Mouse (Mus musculus) hindbrain, embryonic 11.5 days (tissue): Measurements from ENCODE around the gene Tenm2. TPM values are rescaled to one million over a fixed set of nuclear protein-coding genes. Genes with fewer than 3 reads are reported as not detected.

Experiments
- ATAC-seq: fragments of 200-750 bp; cut with Nextera tagmentation; 2 replicates; pipeline ENCODE4 v1.8.0; 2017; ENCODE audit warnings: mild to moderate bottlenecking, moderate TSS enrichment, moderate library complexity; ENCODE audit not compliant: low FRiP score
- DNase-seq: peaks from one replicate; pipeline ENCODE4 v3.0.0-alpha.2; 2015; ENCODE audit warnings: low spot score
- H3K27ac ChIP-seq: fragments of 300-500 bp; sonication (generic); 2 replicates; pipeline ENCODE4 v1.5.1; 2014; ENCODE audit warnings: mild to moderate bottlenecking, low read depth, low read length
- H3K27me3 ChIP-seq: fragments of 300-500 bp; sonication (generic); 2 replicates; pipeline ENCODE4 v1.6.1; 2014; ENCODE audit warnings: mild to moderate bottlenecking, low read length, moderate library complexity, mixed read lengths; ENCODE audit not compliant: control insufficient read depth, insufficient read depth
- H3K36me3 ChIP-seq: fragments of 300-500 bp; sonication (generic); 2 replicates; pipeline ENCODE4 v1.6.1; 2014; ENCODE audit warnings: mild to moderate bottlenecking, low read length, moderate library complexity, mixed read lengths; ENCODE audit not compliant: control insufficient read depth, insufficient read depth
- H3K4me1 ChIP-seq: fragments of 300-500 bp; sonication (generic); replicated peaks from 2 replicates; pipeline ENCODE4 v1.6.1; 2014; ENCODE audit warnings: low read length, mixed read lengths; ENCODE audit not compliant: control insufficient read depth, insufficient read depth
- H3K4me2 ChIP-seq: fragments of 300-500 bp; sonication (generic); replicated peaks from 2 replicates; pipeline ENCODE4 v1.6.1; 2014; ENCODE audit warnings: mild to moderate bottlenecking, low read depth, low read length
- H3K4me3 ChIP-seq: fragments of 300-500 bp; sonication (generic); 2 replicates; pipeline ENCODE4 v1.5.1; 2014; ENCODE audit warnings: low read depth, low read length
- H3K9ac ChIP-seq: fragments of 300-500 bp; sonication (generic); 2 replicates; pipeline ENCODE4 v1.6.1; 2014; ENCODE audit warnings: low read depth, low read length
- H3K9me3 ChIP-seq: fragments of 300-500 bp; sonication (generic); 2 replicates; pipeline ENCODE4 v1.6.1; 2016; ENCODE audit warnings: low read length; ENCODE audit not compliant: control insufficient read depth
- WGBS: fragments of 180-500 bp; shearing (Covaris S2); extraction: QIAGEN DNeasy Blood & Tissue Kit; methylation state at CpG from one replicate; pipeline ENCODE4 v1.1.7; 2014; 5-methylcytosine and 5-hydroxymethylcytosine counted together
- polyA plus RNA-seq: library from polyadenylated mRNA; unstranded; fragments of >200 nt; fragmentation: Nextera tagmentation; extraction: Ambion mirVana; gene quantifications from 2 replicates; pipeline ENCODE4 v1.2.1, GENCODE M21; 2014

Tenm2 gene
- polyA plus RNA-seq, 1 experiment from 2014 or later = 9.0 TPM

- H3K36me3 ChIP-seq = no peaks in the 10 kb centered on the region
- no peak overlapping the region for H3K4me3 ChIP-seq
- no peak overlapping the region for H3K9ac ChIP-seq
- WGBS = 74% methylated on average over 4 of the region's 4 CpGs
- DNase-seq (no peak), ATAC-seq (no peak)
- no peaks in the 10 kb centered on the region for H3K9me3 ChIP-seq
- no peak overlapping the region for H3K27ac ChIP-seq
- no peak overlapping the region for H3K4me2 ChIP-seq
- no peaks in the 10 kb centered on the region; the same call in 1 of the 2 replicates for H3K27me3 ChIP-seq
- H3K4me1 ChIP-seq = peaks cover 2% of the 10 kb centered on the region; the same call in 1 of the 2 replicates
Measured at GRCm38 (mm10) chr11:35989967-35990366, 1245.8 kb downstream of the Tenm2 start.

GRCm38 (mm10) chr11:35985841-35986393, 1249.8 kb downstream of the Tenm2 start:
- WGBS = under 1% methylated on average over 19 of the region's 19 CpGs
- Histone ChIP-seq H3K27me3 (no peaks in the 10 kb centered on the region; the same call in 1 of the 2 replicates), H3K9me3 (no peaks in the 10 kb centered on the region), H3K4me1 (peaks cover 2% of the 10 kb centered on the region; the same call in 1 of the 2 replicates), H3K36me3 (no peaks in the 10 kb centered on the region), H3K4me2 (peak overlapping the region; percentile 28), H3K9ac (no peak overlapping the region), H3K4me3 (peak overlapping the region; percentile 6; the same call in 1 of the 2 replicates), H3K27ac (no peak overlapping the region)
- DNase-seq (peak; percentile 48), ATAC-seq (peak; percentile 76)

- ATAC-seq (no peak), DNase-seq (no peak)
- Histone ChIP-seq H3K4me1 (peaks cover 6% of the 10 kb centered on the region; the same call in 1 of the 2 replicates), H3K4me3 (no peak overlapping the region), H3K4me2 (no peak overlapping the region), H3K9ac (no peak overlapping the region), H3K36me3 (no peaks in the 10 kb centered on the region), H3K27ac (no peak overlapping the region), H3K27me3 (no peaks in the 10 kb centered on the region; the same call in 1 of the 2 replicates), H3K9me3 (no peaks in the 10 kb centered on the region)
- WGBS = 83% methylated on average over 3 of the region's 3 CpGs
Measured at GRCm38 (mm10) chr11:35982734-35983133, 1253.0 kb downstream of the Tenm2 start.

DNA sequence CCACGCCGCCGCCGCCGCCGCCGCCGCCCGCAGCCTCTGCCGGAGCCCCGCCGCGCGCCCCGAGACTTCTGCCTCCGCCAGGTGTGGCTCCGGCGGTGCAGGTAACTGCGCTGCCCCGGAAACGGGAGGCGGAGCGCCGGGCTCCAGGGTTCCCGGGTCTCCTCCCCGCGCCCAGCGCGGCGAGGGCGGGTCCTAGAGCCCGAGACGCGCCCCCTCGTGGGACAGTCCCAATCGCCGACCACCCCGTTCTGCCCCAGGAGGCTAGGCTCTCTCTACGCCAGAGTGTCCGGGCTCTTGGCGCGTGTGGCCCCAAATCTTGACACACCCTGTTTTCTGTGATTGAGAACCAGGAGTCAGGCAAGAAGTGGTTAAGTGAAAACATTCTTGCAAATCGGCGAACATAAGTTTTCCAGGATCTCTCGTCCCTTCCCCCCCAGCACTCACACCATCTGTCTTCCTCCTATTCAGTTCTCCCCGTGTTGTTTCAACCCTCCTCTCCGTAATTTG, 1255.3 kb downstream of the Tenm2 start, which contains the start of gene Wwc1:
Wwc1 (minus strand) TSS at position 117 of the 507 bp plus-strand sequence.
- peak; percentile 85 for ATAC-seq
- no peaks in the 10 kb centered on the region for H3K36me3 ChIP-seq
- no peaks in the 10 kb centered on the region for H3K9me3 ChIP-seq
- H3K4me3 ChIP-seq = peak within 1 kb of the TSS; percentile 76
- H3K4me1 ChIP-seq = peaks cover 8% of the 10 kb centered on the region; the same call in 1 of the 2 replicates
- H3K4me2 ChIP-seq = peak within 1 kb of the TSS; percentile 91
- peak within 1 kb of the TSS; percentile 83 for H3K9ac ChIP-seq
- WGBS = 1% methylated on average over 29 of the region's 47 CpGs
- H3K27me3 ChIP-seq = no peaks in the 10 kb centered on the region; the same call in 1 of the 2 replicates
- H3K27ac ChIP-seq = peak within 1 kb of the TSS; percentile 13; the same call in 1 of the 2 replicates
- DNase-seq = peak; percentile 84

- DNase-seq (peak; percentile 63), ATAC-seq (peak; percentile 68)
- no peaks in the 10 kb centered on the region for H3K36me3 ChIP-seq
- no peaks in the 10 kb centered on the region for H3K9me3 ChIP-seq
- peak overlapping the region; percentile 13; the same call in 1 of the 2 replicates for H3K27ac ChIP-seq
- WGBS = under 1% methylated on average over 36 of the region's 66 CpGs
- H3K9ac ChIP-seq = peak overlapping the region; percentile 83
- H3K4me1 ChIP-seq = peaks cover 8% of the 10 kb centered on the region; the same call in 1 of the 2 replicates
- H3K4me2 ChIP-seq = peak overlapping the region; percentile 91
- peak overlapping the region; percentile 76 for H3K4me3 ChIP-seq
- H3K27me3 ChIP-seq = no peaks in the 10 kb centered on the region; the same call in 1 of the 2 replicates
Measured at GRCm38 (mm10) chr11:35979733-35980410, 1255.9 kb downstream of the Tenm2 start.

- WGBS = 0% methylated on average over 12 of the region's 12 CpGs
- ATAC-seq = 0 out of 2 replicates have a peak, but pooled peaks have one; percentile 3
Measured at GRCm38 (mm10) chr11:35979266-35979732, 1256.5 kb downstream of the Tenm2 start.

GRCm38 (mm10) chr11:35977796-35978195, 1258.0 kb downstream of the Tenm2 start:
- DNase-seq = no peak
- H3K27me3 ChIP-seq = no peaks in the 10 kb centered on the region
- H3K9ac ChIP-seq = no peak overlapping the region
- H3K4me1 ChIP-seq = peaks cover 15% of the 10 kb centered on the region
- no peaks in the 10 kb centered on the region for H3K9me3 ChIP-seq
- WGBS = 85% methylated on average over 3 of the region's 3 CpGs
- H3K36me3 ChIP-seq = no peaks in the 10 kb centered on the region
- H3K4me3 ChIP-seq = no peak overlapping the region
- H3K4me2 ChIP-seq = no peak overlapping the region
- no peak overlapping the region for H3K27ac ChIP-seq
- ATAC-seq = no peak

More at GRCm38 (mm10) chr11:35979266-35979732, 1256.5 kb downstream of the Tenm2 start:
- Histone ChIP-seq H3K27ac (no peak overlapping the region), H3K4me3 (peak overlapping the region; percentile 76), H3K9me3 (no peaks in the 10 kb centered on the region), H3K27me3 (no peaks in the 10 kb centered on the region), H3K9ac (peak overlapping the region; percentile 83), H3K4me1 (peaks cover 8% of the 10 kb centered on the region; the same call in 1 of the 2 replicates), H3K36me3 (no peaks in the 10 kb centered on the region), H3K4me2 (peak overlapping the region; percentile 91)
- DNase-seq = no peak

GRCm38 (mm10) chr11:35977096-35977495, 1258.7 kb downstream of the Tenm2 start:
- Histone ChIP-seq H3K4me1 (peaks cover 20% of the 10 kb centered on the region), H3K9me3 (no peaks in the 10 kb centered on the region), H3K4me2 (peak overlapping the region; percentile 20; the same call in 1 of the 2 replicates), H3K27ac (no peak overlapping the region), H3K9ac (no peak overlapping the region), H3K27me3 (no peaks in the 10 kb centered on the region), H3K4me3 (no peak overlapping the region), H3K36me3 (no peaks in the 10 kb centered on the region)
- WGBS = 43% methylated on average over 6 of the region's 6 CpGs
- no peak for ATAC-seq
- no peak for DNase-seq
